Mouse (Mus musculus): Measurements from ENCODE around the gene Pparg. TPM values are rescaled to one million over a fixed set of nuclear protein-coding genes. Genes with fewer than 3 reads are reported as not detected.

Pparg gene
- polyA plus RNA-seq, 1 experiment from 2014 or later = 0.15 TPM

DNA sequence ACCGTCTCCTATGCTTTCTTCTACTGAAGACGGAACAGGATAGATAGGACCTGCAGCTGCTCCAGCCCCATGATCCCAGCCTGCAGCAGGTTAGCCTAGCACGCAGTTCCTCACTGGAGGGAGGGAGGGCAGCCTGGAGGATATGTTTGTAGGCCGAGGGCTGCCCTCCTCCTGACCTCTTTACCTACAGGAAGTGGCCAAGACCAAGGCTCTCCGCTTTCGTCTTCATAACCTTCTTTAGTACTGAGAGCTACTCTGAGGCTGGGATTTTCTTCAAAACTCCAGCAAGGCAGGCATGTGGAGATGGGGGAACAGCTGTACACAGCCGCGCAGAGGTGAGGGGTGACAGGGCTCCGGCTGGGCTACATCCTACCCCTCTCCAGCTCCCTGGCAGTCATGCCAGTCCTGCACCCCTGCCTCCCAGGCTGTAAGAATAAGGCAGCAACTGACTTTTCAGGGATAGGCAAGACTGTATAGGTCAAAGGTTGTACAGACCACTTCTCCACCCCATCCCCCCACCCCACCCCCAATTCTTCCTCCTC is 163.8 kb downstream of the Pparg start:
- no peak overlapping the region for H3K9ac ChIP-seq (replicated peaks; ENCODE audit: low read depth, low read length)
- no peaks in the 10 kb centered on the region for H3K27me3 ChIP-seq (replicated peaks; ENCODE audit: control insufficient read depth, insufficient read depth, low read length)
- no peaks in the 10 kb centered on the region for H3K9me3 ChIP-seq (ENCODE audit: control insufficient read depth, low read length)
- WGBS = 86% methylated on average over 9 of the region's 9 CpGs
- H3K36me3 ChIP-seq (ENCODE audit: control insufficient read depth, insufficient read depth) = no peaks in the 10 kb centered on the region
- 0 out of 2 replicates have a peak, but pooled peaks cover 2% of the 10 kb centered on the region for H3K4me1 ChIP-seq (replicated peaks; ENCODE audit: control insufficient read depth, insufficient read depth, low read length)
- no peak overlapping the region for H3K27ac ChIP-seq (ENCODE audit: low read length)
- no peak overlapping the region for H3K4me2 ChIP-seq (ENCODE audit: low read length)
- ATAC-seq = no peak
- H3K4me3 ChIP-seq (replicated peaks; ENCODE audit: low read length) = no peak overlapping the region

DNA sequence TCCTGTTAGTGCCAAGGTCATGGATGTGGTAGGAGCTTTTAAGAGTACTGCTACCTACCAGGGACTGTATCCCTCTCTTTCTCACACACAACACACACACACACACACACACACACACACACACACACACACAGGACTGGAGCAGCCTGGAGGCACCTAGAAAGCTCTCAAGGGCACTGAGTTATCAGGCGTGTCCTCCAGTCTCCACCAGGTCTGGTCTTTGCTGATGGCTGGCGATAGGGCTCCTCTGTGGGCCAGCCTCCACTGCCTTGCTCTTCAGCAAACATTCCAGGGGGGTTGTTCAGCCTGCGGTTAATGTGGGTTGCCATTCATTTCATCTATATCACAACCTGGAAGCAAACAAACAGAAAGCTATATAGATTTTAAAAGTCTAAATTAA is 166.7 kb downstream of the Pparg start:
- WGBS = 95% methylated on average over 3 of the region's 3 CpGs
- Histone ChIP-seq H3K27me3 (replicated peaks; ENCODE audit: control insufficient read depth, insufficient read depth, low read length) (no peaks in the 10 kb centered on the region), H3K9me3 (ENCODE audit: control insufficient read depth, low read length) (no peaks in the 10 kb centered on the region), H3K4me3 (replicated peaks; ENCODE audit: low read length) (no peak overlapping the region), H3K4me1 (replicated peaks; ENCODE audit: control insufficient read depth, insufficient read depth, low read length) (0 out of 2 replicates have a peak, but pooled peaks cover 2% of the 10 kb centered on the region), H3K9ac (replicated peaks; ENCODE audit: low read depth, low read length) (no peak overlapping the region), H3K4me2 (ENCODE audit: low read length) (no peak overlapping the region), H3K27ac (ENCODE audit: low read length) (no peak overlapping the region), H3K36me3 (ENCODE audit: control insufficient read depth, insufficient read depth) (no peaks in the 10 kb centered on the region)
- no peak for ATAC-seq

DNA sequence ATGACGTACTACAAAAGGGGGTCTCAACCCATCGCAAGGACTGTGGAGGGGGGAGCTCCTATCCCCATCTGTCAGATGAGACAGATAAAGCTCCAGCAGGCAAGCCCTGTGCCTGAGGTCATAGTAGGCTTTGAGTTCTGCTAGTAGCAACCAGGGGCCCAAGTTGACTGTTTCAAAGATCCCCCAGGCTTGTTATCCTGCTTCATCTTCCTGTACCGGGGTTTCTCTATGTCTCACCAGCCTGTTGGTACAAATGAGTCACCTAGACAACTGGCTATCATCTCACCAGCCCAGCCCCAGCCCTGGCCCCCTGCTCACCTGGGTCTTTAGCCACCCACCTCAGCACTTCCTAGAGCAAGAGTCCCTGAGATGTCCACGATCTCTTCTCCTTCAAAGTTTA is 167.6 kb downstream of the Pparg start:
- no peak overlapping the region for H3K9ac ChIP-seq (replicated peaks; ENCODE audit: low read depth, low read length)
- ATAC-seq = no peak

DNA sequence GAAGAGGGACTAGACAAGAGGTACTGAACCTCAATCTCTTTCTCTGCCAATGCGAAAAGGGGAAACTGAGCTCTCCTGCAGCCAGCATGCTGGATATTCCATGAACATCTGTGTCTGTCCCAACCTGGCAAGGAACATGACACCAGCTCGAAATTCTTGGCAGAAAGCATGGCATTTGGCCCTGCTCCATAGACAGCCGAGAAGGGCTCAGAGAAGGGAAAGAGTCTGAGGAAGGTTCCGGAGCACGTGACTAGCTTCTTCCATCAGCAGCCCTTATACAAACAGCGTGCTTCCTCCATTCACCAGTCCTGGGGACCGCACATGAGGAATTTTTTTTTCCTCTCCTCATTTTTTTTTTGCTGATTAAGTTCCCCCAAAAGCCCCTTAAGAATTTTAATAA is 173.9 kb downstream of the Pparg start:
- Histone ChIP-seq H3K4me3 (replicated peaks; ENCODE audit: low read length) (no peak overlapping the region), H3K27me3 (replicated peaks; ENCODE audit: control insufficient read depth, insufficient read depth, low read length) (no peaks in the 10 kb centered on the region), H3K9me3 (ENCODE audit: control insufficient read depth, low read length) (no peaks in the 10 kb centered on the region), H3K4me1 (replicated peaks; ENCODE audit: control insufficient read depth, insufficient read depth, low read length) (peaks cover 4% of the 10 kb centered on the region), H3K36me3 (ENCODE audit: control insufficient read depth, insufficient read depth) (no peaks in the 10 kb centered on the region), H3K4me2 (ENCODE audit: low read length) (no peak overlapping the region), H3K9ac (replicated peaks; ENCODE audit: low read depth, low read length) (no peak overlapping the region), H3K27ac (ENCODE audit: low read length) (no peak overlapping the region)
- 52% methylated on average over 7 of the region's 7 CpGs for WGBS
- ATAC-seq = no peak

More for the DNA sequence above, 167.6 kb downstream of the Pparg start:
- Histone ChIP-seq H3K4me2 (ENCODE audit: low read length) (no peak overlapping the region), H3K4me3 (replicated peaks; ENCODE audit: low read length) (no peak overlapping the region), H3K4me1 (replicated peaks; ENCODE audit: control insufficient read depth, insufficient read depth, low read length) (no peaks in the 10 kb centered on the region), H3K27ac (ENCODE audit: low read length) (no peak overlapping the region), H3K27me3 (replicated peaks; ENCODE audit: control insufficient read depth, insufficient read depth, low read length) (no peaks in the 10 kb centered on the region), H3K36me3 (ENCODE audit: control insufficient read depth, insufficient read depth) (no peaks in the 10 kb centered on the region), H3K9me3 (ENCODE audit: control insufficient read depth, low read length) (no peaks in the 10 kb centered on the region)
- 92% methylated on average over 4 of the region's 4 CpGs for WGBS

DNA sequence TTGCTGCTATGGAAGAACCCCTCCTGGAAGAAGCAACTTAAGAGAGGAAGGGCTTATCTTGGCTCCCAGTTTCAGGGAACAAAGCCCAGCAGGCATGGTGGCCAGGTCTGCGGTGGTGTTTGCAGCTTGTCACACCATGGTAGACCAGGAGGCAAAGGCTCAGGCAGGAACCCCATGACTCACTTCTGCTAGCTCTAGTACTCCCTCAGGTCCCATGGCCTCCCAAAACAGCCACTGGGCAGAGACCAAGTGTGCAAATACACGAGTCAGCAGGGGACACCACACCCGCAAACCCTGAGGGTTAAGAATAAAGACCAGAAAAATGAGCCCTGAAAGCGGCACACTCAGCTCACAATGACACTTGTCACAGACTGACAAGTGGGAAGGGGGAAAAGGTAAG is 175.4 kb downstream of the Pparg start:
- Histone ChIP-seq H3K9ac (replicated peaks; ENCODE audit: low read depth, low read length) (no peak overlapping the region), H3K9me3 (ENCODE audit: control insufficient read depth, low read length) (no peaks in the 10 kb centered on the region), H3K4me3 (replicated peaks; ENCODE audit: low read length) (no peak overlapping the region), H3K4me2 (ENCODE audit: low read length) (no peak overlapping the region), H3K36me3 (ENCODE audit: control insufficient read depth, insufficient read depth) (no peaks in the 10 kb centered on the region), H3K27me3 (replicated peaks; ENCODE audit: control insufficient read depth, insufficient read depth, low read length) (0 out of 2 replicates have a peak, but pooled peaks cover 2% of the 10 kb centered on the region), H3K4me1 (replicated peaks; ENCODE audit: control insufficient read depth, insufficient read depth, low read length) (peaks cover 4% of the 10 kb centered on the region), H3K27ac (ENCODE audit: low read length) (no peak overlapping the region)
- no peak for ATAC-seq
- WGBS = 49% methylated on average over 4 of the region's 4 CpGs

DNA sequence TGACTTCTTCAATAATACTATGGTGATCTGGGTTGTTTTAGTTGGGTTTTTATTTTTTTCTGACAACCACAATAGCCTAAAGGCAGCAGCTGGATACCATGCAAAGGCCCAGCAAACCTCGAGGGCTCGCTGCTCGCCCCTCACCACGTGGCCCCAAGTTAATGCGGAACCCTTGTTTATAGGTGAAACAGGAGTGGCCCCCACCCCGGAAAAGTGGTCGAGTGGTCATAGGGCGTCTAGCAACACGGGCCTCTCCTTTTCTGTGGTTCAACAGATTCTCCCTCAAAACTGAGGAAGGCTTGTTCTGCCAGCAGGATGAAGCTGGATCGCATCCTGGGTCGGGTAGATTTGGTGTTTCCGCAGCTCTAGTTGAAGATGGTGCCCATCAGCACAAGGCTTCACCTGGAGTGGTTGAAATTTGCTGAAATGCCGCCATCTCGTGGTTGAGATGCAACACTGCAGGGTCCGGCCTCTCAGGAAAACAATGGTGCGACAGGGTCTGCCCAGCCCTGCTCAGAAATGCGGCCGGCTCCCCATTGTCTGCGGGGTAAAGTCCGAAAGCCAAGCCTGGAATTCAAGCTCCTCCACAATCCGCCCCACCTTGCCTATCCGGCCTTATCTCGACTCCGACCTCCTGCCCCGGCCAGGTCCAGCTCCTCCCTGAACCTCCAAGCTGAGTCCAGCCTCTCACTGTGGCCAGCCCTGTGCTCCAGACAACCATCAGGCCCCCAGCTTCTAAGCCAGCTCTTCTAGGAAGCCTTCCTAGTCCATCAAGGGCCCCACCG is 178.1 kb downstream of the Pparg start:
- H3K4me2 ChIP-seq (ENCODE audit: low read length) = peak overlapping the region; percentile 50
- peak overlapping the region; percentile 46 for H3K9ac ChIP-seq (replicated peaks; ENCODE audit: low read depth, low read length)
- H3K27me3 ChIP-seq (replicated peaks; ENCODE audit: control insufficient read depth, insufficient read depth, low read length) = 0 out of 2 replicates have a peak, but pooled peaks cover 2% of the 10 kb centered on the region
- H3K36me3 ChIP-seq (ENCODE audit: control insufficient read depth, insufficient read depth) = no peaks in the 10 kb centered on the region
- WGBS = 19% methylated on average over 26 of the region's 26 CpGs
- peak; percentile 85 for ATAC-seq
- H3K27ac ChIP-seq (ENCODE audit: low read length) = no peak overlapping the region
- peaks cover 4% of the 10 kb centered on the region for H3K4me1 ChIP-seq (replicated peaks; ENCODE audit: control insufficient read depth, insufficient read depth, low read length)
- H3K4me3 ChIP-seq (replicated peaks; ENCODE audit: low read length) = peak overlapping the region; percentile 24
- H3K9me3 ChIP-seq (ENCODE audit: control insufficient read depth, low read length) = no peaks in the 10 kb centered on the region

Other genes starting within 250 kb of the Pparg start
- gene Syn2, start 226.0 kb upstream of the Pparg start, polyA plus RNA-seq (2015; fragmentation: Nextera tagmentation; extraction: Ambion mirVana) = 34.8 and 37.1 TPM in 2 replicates
- gene Gm17482, start 133.6 kb upstream of the Pparg start, polyA plus RNA-seq (2015; fragmentation: Nextera tagmentation; extraction: Ambion mirVana) = not detected in 2 replicates
- gene Timp4, start 108.7 kb upstream of the Pparg start, polyA plus RNA-seq (2015; fragmentation: Nextera tagmentation; extraction: Ambion mirVana) = 2.7 and 3.1 TPM in 2 replicates
- gene Tsen2, start 183.7 kb downstream of the Pparg start, polyA plus RNA-seq (2015; fragmentation: Nextera tagmentation; extraction: Ambion mirVana) = 42.8 and 44.2 TPM in 2 replicates
- 0.47 and 0.67 TPM in 2 replicates for gene Mkrn2os, start 231.6 kb downstream of the Pparg start, polyA plus RNA-seq (2015; fragmentation: Nextera tagmentation; extraction: Ambion mirVana)
- gene Mkrn2, start 241.0 kb downstream of the Pparg start, polyA plus RNA-seq (2015; fragmentation: Nextera tagmentation; extraction: Ambion mirVana) = 42.7 and 45.6 TPM in 2 replicates